Mouse (Mus musculus): ENCODE results near the gene Izumo1r.

Gene Izumo1r

GRCm38 (mm10) chr9:14903581-14904378, at the start of gene Izumo1r:
Gene Izumo1r (minus strand): TSS chr9:14903949.
- no peak for DNase-seq (ENCODE audit: low spot score)

DNA sequence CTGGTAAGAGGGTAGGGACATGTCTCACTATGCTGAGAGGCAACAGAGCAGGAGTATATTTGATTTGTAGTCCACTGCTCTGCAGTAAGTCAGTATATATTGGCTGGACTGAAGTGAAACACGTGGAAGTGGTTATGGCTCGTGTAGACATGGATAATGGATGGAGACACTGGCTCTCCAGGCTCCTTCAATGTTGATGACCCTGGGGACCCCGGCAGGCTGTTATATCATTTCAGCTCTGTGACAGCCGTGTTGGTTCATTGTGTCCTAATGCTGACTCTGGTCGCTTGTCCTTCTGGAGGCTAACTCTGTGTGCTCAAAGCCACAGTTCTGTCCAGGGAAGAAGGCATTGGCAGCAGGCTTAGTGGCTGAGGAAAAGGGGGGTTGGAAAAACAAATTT, 47.3 kb upstream of the Izumo1r start:
- no peak for DNase-seq (ENCODE audit: low spot score)

GRCm38 (mm10) chr9:14948843-14949242, 45.1 kb upstream of the Izumo1r start:
- DNase-seq (ENCODE audit: low spot score), result no peak

DNA sequence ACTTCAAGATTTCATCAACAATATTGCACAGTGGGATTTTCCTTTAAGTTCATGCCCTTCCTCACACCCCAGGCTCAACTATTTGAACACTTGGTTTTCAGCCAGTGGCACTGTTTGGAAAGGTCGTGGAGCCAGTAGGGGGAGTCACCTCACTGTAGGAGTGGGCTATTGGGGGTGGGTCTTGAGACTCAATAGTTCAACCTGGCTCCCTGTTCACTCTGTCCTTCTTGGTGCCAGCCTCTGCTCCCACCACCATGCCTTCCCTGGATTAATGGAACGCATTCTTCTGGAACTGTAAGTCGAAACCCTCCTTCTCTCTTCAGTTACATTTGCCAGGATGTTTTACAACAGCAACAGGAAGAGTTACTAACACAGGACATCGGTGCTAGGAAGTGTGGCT, 42.9 kb upstream of the Izumo1r start:
- DNase-seq (ENCODE audit: low spot score), result no peak

DNA sequence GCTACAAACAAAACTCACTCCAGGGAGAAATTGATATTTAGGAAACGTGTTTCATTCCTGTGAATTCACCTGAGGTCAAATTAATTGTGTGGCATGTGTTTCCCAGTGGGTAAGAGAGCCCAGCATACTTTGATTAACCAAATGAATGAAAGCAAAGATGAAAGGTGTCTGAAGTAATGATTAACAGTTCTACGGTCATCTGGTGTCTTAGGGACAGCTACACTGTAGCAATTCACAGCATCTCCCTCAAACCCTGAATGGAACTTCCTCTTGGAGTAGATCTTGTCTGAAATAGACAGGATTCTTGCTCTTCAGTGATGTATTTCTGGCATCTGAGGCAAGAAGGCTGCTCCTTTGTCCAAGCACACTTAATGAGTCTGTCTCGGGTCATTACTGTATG, 42.2 kb upstream of the Izumo1r start:
- no peak for DNase-seq (ENCODE audit: low spot score)

DNA sequence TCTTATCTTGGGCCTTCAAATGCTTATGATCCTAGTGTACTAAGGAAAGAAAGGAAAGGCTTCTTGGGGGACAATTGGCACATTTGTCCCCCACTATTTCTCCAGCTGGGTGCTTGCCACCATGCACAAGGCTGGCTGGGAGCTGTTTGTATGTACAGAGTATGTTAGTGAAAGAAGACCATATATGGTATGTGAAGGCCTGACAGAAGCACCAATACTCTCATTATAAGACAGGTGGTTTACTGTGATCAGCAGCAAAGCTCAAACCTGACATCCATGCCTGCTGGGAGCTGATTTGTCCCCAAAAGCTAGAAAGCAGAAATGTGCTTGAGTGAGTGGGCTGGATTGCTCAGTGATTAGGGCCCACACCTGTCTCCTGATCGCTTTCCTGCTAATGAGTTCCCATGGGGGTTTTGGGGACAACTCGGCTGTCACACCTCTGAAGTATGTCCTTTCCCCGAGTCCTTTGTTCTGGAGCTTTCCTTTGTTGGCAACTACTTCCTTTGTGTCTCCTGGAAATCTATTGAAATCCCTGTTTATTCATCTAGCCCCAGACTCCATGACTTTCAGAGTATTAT, 38.5 kb upstream of the Izumo1r start:
- DNase-seq (ENCODE audit: low spot score), result no peak

- DNase-seq (ENCODE audit: low spot score), result no peak
Observed at GRCm38 (mm10) chr9:14939610-14940009, 35.9 kb upstream of the Izumo1r start.

DNA sequence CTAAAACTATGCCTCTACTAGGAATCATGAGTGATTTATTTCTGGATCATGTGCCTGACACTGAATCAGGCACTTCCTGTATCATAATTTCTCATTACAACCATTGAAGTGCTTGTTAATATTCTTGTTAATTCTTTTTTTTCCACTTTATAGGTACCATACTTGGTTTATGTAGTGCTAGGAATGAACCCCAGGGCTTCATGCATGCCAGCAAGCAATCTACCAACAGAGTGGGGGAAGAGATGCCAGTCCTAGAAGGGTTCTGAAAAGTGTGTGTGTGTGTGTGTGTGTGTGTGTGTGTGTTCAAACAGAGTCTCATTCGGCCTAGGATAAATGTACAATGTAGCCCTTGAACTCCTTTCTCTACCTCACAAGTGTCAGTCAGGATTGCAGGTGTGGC, 33.6 kb upstream of the Izumo1r start:
- DNase-seq (ENCODE audit: low spot score), result no peak

- DNase-seq (ENCODE audit: low spot score), result no peak
Observed at GRCm38 (mm10) chr9:14934851-14935250, 31.1 kb upstream of the Izumo1r start.

DNA sequence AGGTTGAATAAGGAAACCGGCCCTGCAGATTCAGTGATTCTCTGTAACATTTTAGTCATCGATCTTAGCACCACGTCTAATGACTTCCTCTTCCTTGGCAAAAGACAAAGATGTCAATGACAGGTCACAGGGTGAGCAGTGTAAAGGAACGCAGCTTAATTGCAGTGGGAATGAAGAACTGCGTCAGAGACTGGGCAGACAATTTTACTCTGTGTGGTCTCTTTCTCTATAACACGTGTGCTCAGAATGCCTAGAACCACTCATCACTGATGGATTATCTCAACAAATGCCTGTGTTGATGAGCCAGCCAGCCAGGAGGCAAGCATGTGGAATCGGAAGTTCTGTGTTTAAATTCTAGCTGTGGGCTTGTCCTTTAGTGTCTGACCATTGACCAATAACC, 28.2 kb upstream of the Izumo1r start:
- no peak for DNase-seq (ENCODE audit: low spot score)

DNA sequence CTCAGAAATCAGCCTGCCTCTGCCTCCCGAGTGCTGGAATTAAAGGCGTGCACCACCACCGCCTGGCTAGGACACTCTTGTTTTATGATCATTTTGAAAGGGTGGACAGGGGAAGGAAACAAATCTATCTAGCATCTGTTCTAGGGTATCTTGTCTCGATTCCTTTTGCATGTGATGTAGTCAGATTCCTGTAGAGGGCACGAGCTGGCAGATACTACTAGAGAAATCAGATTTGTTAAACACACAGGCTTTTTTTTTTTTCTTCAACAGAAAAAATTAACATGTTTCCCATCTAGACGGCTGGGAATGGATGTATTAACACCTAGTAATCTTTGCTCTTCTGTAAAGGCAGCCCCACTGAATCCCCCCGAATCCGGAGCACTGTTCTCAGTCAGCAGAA, 27.5 kb upstream of the Izumo1r start:
- no peak for DNase-seq (ENCODE audit: low spot score)

DNA sequence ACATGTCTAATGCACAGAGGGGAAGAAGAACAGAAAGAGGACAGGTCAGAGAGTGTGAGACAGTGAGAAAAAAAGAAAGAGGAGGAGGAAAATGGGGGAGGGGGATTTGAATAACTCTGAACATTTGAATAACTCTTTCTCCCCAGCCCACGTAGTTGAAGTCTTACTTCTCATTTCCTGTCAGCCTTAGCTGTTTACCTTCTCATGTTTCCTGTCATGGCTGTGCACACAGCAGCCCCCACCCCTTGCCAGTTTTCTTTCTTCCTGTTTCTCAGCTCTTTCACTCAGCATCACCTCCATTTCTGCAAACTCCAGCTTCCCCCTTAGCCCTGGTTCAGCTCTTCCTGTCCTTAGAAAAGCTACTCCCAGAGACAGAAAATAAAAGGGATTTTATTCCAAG, 22.8 kb upstream of the Izumo1r start:
- no peak for DNase-seq (ENCODE audit: low spot score)

DNA sequence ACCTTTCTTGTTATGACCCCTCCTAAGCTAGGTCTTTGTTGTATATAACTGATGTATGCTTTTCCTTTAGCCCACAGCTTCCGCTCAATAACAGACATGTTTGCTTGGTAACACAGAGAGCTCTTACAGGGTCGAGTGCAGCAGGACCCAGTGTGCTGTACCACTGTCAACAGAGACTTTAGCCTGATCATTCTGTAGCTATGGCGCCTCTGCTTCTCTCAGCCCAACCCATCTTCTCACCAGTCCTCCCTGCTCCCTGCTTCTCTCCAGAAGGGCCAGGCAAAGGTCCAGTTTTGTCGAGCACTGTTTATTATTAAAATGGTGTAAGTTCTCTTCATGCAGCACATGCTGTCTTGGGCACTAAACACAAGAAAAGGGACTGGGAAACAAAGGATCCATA, 19.9 kb upstream of the Izumo1r start:
- no peak for DNase-seq (ENCODE audit: low spot score)

GRCm38 (mm10) chr9:14921971-14922560, 18.3 kb upstream of the Izumo1r start:
- no peak for DNase-seq (ENCODE audit: low spot score)

DNA sequence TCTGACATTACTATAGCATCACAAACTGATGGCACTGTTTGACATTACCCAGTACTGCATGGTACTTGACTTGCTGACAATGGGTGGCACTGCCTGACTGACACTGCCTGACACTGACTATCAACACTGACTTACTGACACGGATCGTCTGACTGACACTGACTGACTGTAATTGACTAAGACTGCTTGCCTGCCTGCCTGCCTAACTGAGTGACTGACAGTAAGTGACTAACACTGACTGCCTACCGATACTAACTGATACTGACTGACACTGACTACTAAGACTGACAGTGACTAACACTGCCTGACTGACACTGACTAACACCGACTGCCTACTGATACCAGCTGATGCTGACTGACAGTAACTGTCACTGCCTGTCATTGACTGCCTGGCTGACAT, 17.5 kb upstream of the Izumo1r start:
- no peak for DNase-seq (ENCODE audit: low spot score)

DNA sequence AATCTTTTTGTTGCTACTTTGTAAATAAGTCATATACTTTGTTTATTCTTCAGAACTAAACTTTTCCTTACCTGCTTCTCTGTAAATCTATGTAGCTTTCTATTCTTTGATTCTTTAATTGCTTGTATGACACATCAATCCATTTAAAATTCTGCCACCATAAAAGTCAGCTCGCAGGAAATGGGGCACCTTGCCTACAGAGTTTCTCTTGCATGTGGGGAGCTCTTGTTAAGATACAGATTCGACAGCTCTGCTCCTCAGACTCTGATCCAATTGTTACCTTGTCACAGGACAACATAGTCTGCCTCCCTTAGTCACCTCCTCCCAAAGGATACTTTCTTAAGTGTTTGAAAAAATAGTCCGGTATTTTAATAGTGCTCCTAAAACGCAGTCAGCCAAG, 16.9 kb upstream of the Izumo1r start:
- DNase-seq (ENCODE audit: low spot score), result no peak

DNA sequence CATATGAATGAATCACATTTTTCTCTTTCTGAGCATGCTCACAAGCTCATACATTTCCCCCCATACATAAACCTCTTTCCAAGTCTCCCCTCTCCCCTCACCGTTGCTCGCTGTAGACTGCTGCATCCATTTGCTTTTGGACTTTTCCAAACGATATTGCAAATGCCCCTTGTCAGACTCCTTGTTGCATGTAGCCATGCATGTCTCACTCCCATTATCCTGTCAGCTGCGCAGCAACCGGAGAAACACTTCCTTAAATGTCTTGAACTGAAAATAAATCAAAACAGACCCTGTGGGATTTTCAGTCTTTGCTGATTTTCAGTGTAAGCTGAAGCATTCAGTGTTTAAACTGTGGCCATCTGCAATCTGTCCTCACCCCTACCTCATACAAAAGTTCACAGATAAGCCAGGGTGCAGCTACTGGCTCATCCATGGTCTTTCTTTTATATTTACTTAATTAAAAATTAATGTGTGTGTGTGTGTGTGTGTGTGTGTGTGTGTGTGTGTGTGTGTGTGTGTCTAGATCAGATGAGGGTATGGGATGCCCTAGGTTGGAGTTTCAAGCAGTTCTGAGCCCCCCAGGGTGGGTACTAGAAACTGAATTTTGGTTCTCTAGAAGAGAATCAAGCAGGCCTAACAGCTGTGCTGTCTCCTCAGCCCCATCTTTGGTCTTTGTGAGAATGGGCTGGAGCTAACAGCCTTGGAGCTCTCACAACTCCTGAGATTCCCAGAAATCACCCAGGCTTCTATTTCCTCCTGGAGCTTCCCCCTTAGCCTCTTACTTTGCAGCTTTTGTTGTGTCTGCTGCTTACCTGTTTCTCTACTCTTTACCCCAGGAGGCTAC, 15.3 kb upstream of the Izumo1r start:
- no peak for DNase-seq (ENCODE audit: low spot score)

- no peak for DNase-seq (ENCODE audit: low spot score)
Observed at GRCm38 (mm10) chr9:14917661-14918060, 13.9 kb upstream of the Izumo1r start.

GRCm38 (mm10) chr9:14912037-14912436, 8.3 kb upstream of the Izumo1r start:
- no peak for DNase-seq (ENCODE audit: low spot score)

- DNase-seq (ENCODE audit: low spot score), result no peak
Observed at GRCm38 (mm10) chr9:14909981-14910380, 6.2 kb upstream of the Izumo1r start.

DNA sequence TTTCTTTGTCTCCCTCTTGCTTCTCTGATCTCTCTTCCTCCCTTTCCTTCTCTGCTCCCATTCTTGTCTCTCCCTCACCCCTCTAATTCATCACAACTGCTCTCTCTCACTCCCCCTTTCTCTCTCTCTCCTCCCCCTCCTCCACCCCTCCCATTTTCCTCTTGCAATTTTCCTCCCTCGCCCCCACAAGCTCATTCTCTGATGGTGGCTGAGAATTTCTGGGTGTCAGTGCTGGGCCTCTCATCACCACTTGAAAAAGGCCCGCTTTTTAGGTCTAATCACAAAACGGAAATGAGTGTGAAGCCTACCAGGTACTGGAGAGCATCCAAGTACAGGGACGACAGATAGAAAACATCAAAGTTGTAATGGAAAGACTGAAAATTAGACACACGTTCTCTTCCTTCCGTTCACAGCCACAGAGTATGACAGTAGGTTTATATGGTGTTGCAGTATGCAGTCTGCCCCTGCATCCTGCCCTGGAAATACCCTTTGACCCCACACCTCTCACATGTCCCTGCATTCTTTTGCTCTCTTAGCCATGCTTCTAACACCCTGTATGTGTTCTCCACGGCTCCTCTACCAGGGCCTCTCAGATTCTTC, 4.2 kb upstream of the Izumo1r start:
- DNase-seq (ENCODE audit: low spot score), result no peak

- DNase-seq (ENCODE audit: low spot score), result no peak
Observed at GRCm38 (mm10) chr9:14905956-14906355, 2.2 kb upstream of the Izumo1r start.

Measured in ovary, postnatal 10 days (tissue).